Mouse (Mus musculus): ENCODE data around the gene Coq2. TPM values are rescaled to one million over a fixed set of nuclear protein-coding genes. Genes with fewer than 3 reads are reported as not detected.
A peak's percentile ranks its signal among the peaks of the same experiment; 100 is the strongest.

The Coq2 gene
- polyA plus RNA-seq, 1 experiment from 2014 or later, result 52.3 TPM

- H3K36me3 ChIP-seq, result no peaks in the 10 kb centered on the region
- no peaks in the 10 kb centered on the region for H3K27me3 ChIP-seq
- H3K9me3 ChIP-seq, result no peaks in the 10 kb centered on the region
- H3K4me2 ChIP-seq, result no peak overlapping the region
- no peak overlapping the region for H3K4me3 ChIP-seq
- no peak overlapping the region for H3K9ac ChIP-seq
- 65% methylated on average over 4 of the region's 4 CpGs for WGBS
- H3K4me1 ChIP-seq (replicated peaks), result no peaks in the 10 kb centered on the region
- ATAC-seq (ENCODE audit: low FRiP score, low read depth), result no peak
- no peak overlapping the region for H3K27ac ChIP-seq (replicated peaks)
These were observed 10.7 kb upstream of the Coq2 start for GRCm38 (mm10) chr5:100685631-100686030.

- 81% methylated on average over 6 of the region's 6 CpGs for WGBS
- no peaks in the 10 kb centered on the region for H3K4me1 ChIP-seq (replicated peaks)
- H3K4me3 ChIP-seq, result no peak overlapping the region
- no peak overlapping the region for H3K9ac ChIP-seq
- no peaks in the 10 kb centered on the region for H3K9me3 ChIP-seq
- no peaks in the 10 kb centered on the region for H3K36me3 ChIP-seq
- H3K27me3 ChIP-seq, result no peaks in the 10 kb centered on the region
- no peak overlapping the region for H3K27ac ChIP-seq (replicated peaks)
- no peak for ATAC-seq (ENCODE audit: low FRiP score, low read depth)
- no peak overlapping the region for H3K4me2 ChIP-seq
These were observed 5.6 kb upstream of the Coq2 start for GRCm38 (mm10) chr5:100680542-100680933.

GRCm38 (mm10) chr5:100679911-100680541 is 5.1 kb upstream of the Coq2 start:
- Histone ChIP-seq H3K27me3 (no peaks in the 10 kb centered on the region), H3K4me1 (replicated peaks) (peaks cover under 1% of the 10 kb centered on the region; the same call in 1 of the 2 replicates), H3K9me3 (no peaks in the 10 kb centered on the region), H3K27ac (replicated peaks) (no peak overlapping the region), H3K4me3 (no peak overlapping the region), H3K9ac (no peak overlapping the region), H3K4me2 (no peak overlapping the region), H3K36me3 (no peaks in the 10 kb centered on the region)
- WGBS, result 61% methylated on average over 18 of the region's 18 CpGs
- no peak for ATAC-seq (ENCODE audit: low FRiP score, low read depth)

- ATAC-seq (ENCODE audit: low FRiP score, low read depth), result peak; percentile 97
- no peaks in the 10 kb centered on the region for H3K9me3 ChIP-seq
- peak overlapping the region; percentile 79 for H3K9ac ChIP-seq
- H3K4me2 ChIP-seq, result peak overlapping the region; percentile 68
- H3K27me3 ChIP-seq, result no peaks in the 10 kb centered on the region
- H3K36me3 ChIP-seq, result no peaks in the 10 kb centered on the region
- H3K27ac ChIP-seq (replicated peaks), result peak overlapping the region; percentile 79
- peaks cover 21% of the 10 kb centered on the region for H3K4me1 ChIP-seq (replicated peaks)
- H3K4me3 ChIP-seq, result peak overlapping the region; percentile 79
- WGBS, result under 1% methylated on average over 70 of the region's 71 CpGs
These were observed 1.0 kb downstream of the Coq2 start for GRCm38 (mm10) chr5:100673745-100674486.

GRCm38 (mm10) chr5:100672403-100672802 is 2.5 kb downstream of the Coq2 start:
- no peak for ATAC-seq (ENCODE audit: low FRiP score, low read depth)

GRCm38 (mm10) chr5:100671897-100672296 is 3.0 kb downstream of the Coq2 start:
- Histone ChIP-seq H3K36me3 (no peaks in the 10 kb centered on the region), H3K4me3 (no peak overlapping the region), H3K4me2 (no peak overlapping the region), H3K9ac (no peak overlapping the region), H3K27ac (replicated peaks) (no peak overlapping the region), H3K9me3 (no peaks in the 10 kb centered on the region), H3K27me3 (no peaks in the 10 kb centered on the region), H3K4me1 (replicated peaks) (peaks cover 21% of the 10 kb centered on the region)
- WGBS, result 85% methylated on average over 3 of the region's 3 CpGs
- no peak for ATAC-seq (ENCODE audit: low FRiP score, low read depth)

More at GRCm38 (mm10) chr5:100672403-100672802, 2.5 kb downstream of the Coq2 start:
- peaks cover 21% of the 10 kb centered on the region for H3K4me1 ChIP-seq (replicated peaks)
- no peak overlapping the region for H3K4me3 ChIP-seq
- H3K4me2 ChIP-seq, result no peak overlapping the region
- no peak overlapping the region for H3K27ac ChIP-seq (replicated peaks)
- H3K9ac ChIP-seq, result no peak overlapping the region
- H3K27me3 ChIP-seq, result no peaks in the 10 kb centered on the region
- 94% methylated on average over 4 of the region's 4 CpGs for WGBS
- H3K9me3 ChIP-seq, result no peaks in the 10 kb centered on the region
- no peaks in the 10 kb centered on the region for H3K36me3 ChIP-seq

GRCm38 (mm10) chr5:100671398-100671797 is 3.5 kb downstream of the Coq2 start:
- no peak for ATAC-seq (ENCODE audit: low FRiP score, low read depth)
- H3K4me1 ChIP-seq (replicated peaks), result peaks cover 21% of the 10 kb centered on the region
- 21% methylated on average over 5 of the region's 5 CpGs for WGBS

GRCm38 (mm10) chr5:100666965-100667364 is 8.0 kb downstream of the Coq2 start:
- WGBS, result 90% methylated on average over 1 of the region's 1 CpGs
- no peak overlapping the region for H3K9ac ChIP-seq
- H3K27me3 ChIP-seq, result no peaks in the 10 kb centered on the region
- H3K36me3 ChIP-seq, result peaks cover 17% of the 10 kb centered on the region
- ATAC-seq (ENCODE audit: low FRiP score, low read depth), result no peak
- no peak overlapping the region for H3K4me3 ChIP-seq
- no peak overlapping the region for H3K4me2 ChIP-seq
- H3K27ac ChIP-seq (replicated peaks), result no peak overlapping the region
- no peaks in the 10 kb centered on the region for H3K4me1 ChIP-seq (replicated peaks)
- H3K9me3 ChIP-seq, result no peaks in the 10 kb centered on the region

More at GRCm38 (mm10) chr5:100671398-100671797, 3.5 kb downstream of the Coq2 start:
- Histone ChIP-seq H3K4me2 (no peak overlapping the region), H3K9ac (no peak overlapping the region), H3K27ac (replicated peaks) (no peak overlapping the region), H3K4me3 (no peak overlapping the region), H3K27me3 (no peaks in the 10 kb centered on the region), H3K9me3 (no peaks in the 10 kb centered on the region), H3K36me3 (no peaks in the 10 kb centered on the region)

GRCm38 (mm10) chr5:100663854-100664253 is 11.1 kb downstream of the Coq2 start:
- Histone ChIP-seq H3K4me2 (no peak overlapping the region), H3K4me1 (replicated peaks) (no peaks in the 10 kb centered on the region), H3K27me3 (no peaks in the 10 kb centered on the region), H3K27ac (replicated peaks) (no peak overlapping the region), H3K9me3 (no peaks in the 10 kb centered on the region), H3K36me3 (peaks cover 37% of the 10 kb centered on the region), H3K9ac (no peak overlapping the region), H3K4me3 (no peak overlapping the region)
- 62% methylated on average over 5 of the region's 5 CpGs for whole genome bisulfite sequencing
- ATAC-seq (ENCODE audit: low FRiP score, low read depth), result no peak

GRCm38 (mm10) chr5:100663011-100663410 is 11.9 kb downstream of the Coq2 start:
- no peak overlapping the region for H3K27ac ChIP-seq (replicated peaks)
- no peaks in the 10 kb centered on the region for H3K27me3 ChIP-seq
- H3K4me2 ChIP-seq, result no peak overlapping the region
- no peaks in the 10 kb centered on the region for H3K9me3 ChIP-seq
- 97% methylated on average over 6 of the region's 6 CpGs for WGBS
- no peaks in the 10 kb centered on the region for H3K4me1 ChIP-seq (replicated peaks)
- H3K4me3 ChIP-seq, result no peak overlapping the region
- ATAC-seq (ENCODE audit: low FRiP score, low read depth), result no peak
- no peak overlapping the region for H3K9ac ChIP-seq
- H3K36me3 ChIP-seq, result peaks cover 45% of the 10 kb centered on the region

- ATAC-seq (ENCODE audit: low FRiP score, low read depth), result no peak
- no peaks in the 10 kb centered on the region for H3K9me3 ChIP-seq
- H3K36me3 ChIP-seq, result peaks cover 74% of the 10 kb centered on the region
- H3K27ac ChIP-seq (replicated peaks), result no peak overlapping the region
- no peaks in the 10 kb centered on the region for H3K4me1 ChIP-seq (replicated peaks)
- no peak overlapping the region for H3K4me3 ChIP-seq
- no peaks in the 10 kb centered on the region for H3K27me3 ChIP-seq
- 90% methylated on average over 6 of the region's 6 CpGs for WGBS
- no peak overlapping the region for H3K4me2 ChIP-seq
- no peak overlapping the region for H3K9ac ChIP-seq
These were observed 16.5 kb downstream of the Coq2 start for GRCm38 (mm10) chr5:100658460-100658859.

GRCm38 (mm10) chr5:100656352-100656751 is 18.6 kb downstream of the Coq2 start:
- 77% methylated on average over 6 of the region's 6 CpGs for WGBS
- Histone ChIP-seq H3K27ac (replicated peaks) (no peak overlapping the region), H3K27me3 (no peaks in the 10 kb centered on the region), H3K4me3 (no peak overlapping the region), H3K36me3 (peaks cover 68% of the 10 kb centered on the region), H3K4me2 (no peak overlapping the region), H3K9me3 (no peaks in the 10 kb centered on the region), H3K9ac (no peak overlapping the region), H3K4me1 (replicated peaks) (no peaks in the 10 kb centered on the region)
- no peak for ATAC-seq (ENCODE audit: low FRiP score, low read depth)
